Mouse (Mus musculus) hindbrain, embryonic 12.5 days (tissue): ENCODE measurements around the gene Sowaha. TPM values are rescaled to one million over a fixed set of nuclear protein-coding genes. Genes with fewer than 3 reads are reported as not detected.

Experiments used
- ATAC-seq: fragments of 200-750 bp; cut with Nextera tagmentation; 2 replicates; pipeline ENCODE4 v1.8.0; 2017; ENCODE audit warnings: moderate TSS enrichment; ENCODE audit not compliant: low FRiP score
- H3K27ac ChIP-seq: fragments of 300-500 bp; sonication (generic); 2 replicates; pipeline ENCODE4 v1.5.1; 2016; ENCODE audit warnings: mild to moderate bottlenecking
- H3K27me3 ChIP-seq: fragments of 300-500 bp; sonication (generic); 2 replicates; pipeline ENCODE4 v1.6.1; 2016; ENCODE audit warnings: mild to moderate bottlenecking
- H3K36me3 ChIP-seq: fragments of 300-500 bp; sonication (generic); 2 replicates; pipeline ENCODE4 v1.6.1; 2016; ENCODE audit warnings: mild to moderate bottlenecking
- H3K4me1 ChIP-seq: fragments of 300-500 bp; sonication (generic); 2 replicates; pipeline ENCODE4 v1.6.1; 2016
- H3K4me2 ChIP-seq: fragments of 300-500 bp; sonication (generic); replicated peaks from 2 replicates; pipeline ENCODE4 v1.6.1; 2016; ENCODE audit warnings: mild to moderate bottlenecking
- H3K4me3 ChIP-seq: fragments of 300-500 bp; sonication (generic); 2 replicates; pipeline ENCODE4 v1.5.1; 2016; ENCODE audit warnings: mild to moderate bottlenecking
- H3K9ac ChIP-seq: fragments of 300-500 bp; sonication (generic); 2 replicates; pipeline ENCODE4 v1.6.1; 2016; ENCODE audit warnings: mild to moderate bottlenecking, moderate library complexity
- H3K9me3 ChIP-seq: fragments of 300-500 bp; sonication (generic); replicated peaks from 2 replicates; pipeline ENCODE4 v1.6.1; 2016; ENCODE audit warnings: mild to moderate bottlenecking
- WGBS: fragments of 180-500 bp; shearing (Covaris S2); methylation state at CpG from one replicate; pipeline ENCODE4 v1.1.7; 2016; 5-methylcytosine and 5-hydroxymethylcytosine counted together
- polyA plus RNA-seq: library from polyadenylated mRNA; unstranded; fragments of >200 nt; fragmentation: Nextera tagmentation; extraction: Ambion mirVana; gene quantifications from 2 replicates; pipeline ENCODE4 v1.2.1, GENCODE M21; 2016

Sowaha gene
- polyA plus RNA-seq, 1 experiment from 2014 or later = 0.84 TPM

GRCm38 (mm10) chr11:53500569-53500968 lies 20.5 kb upstream of the Sowaha start:
- no peak overlapping the region for H3K9ac ChIP-seq
- ATAC-seq = no peak
- H3K4me1 ChIP-seq = peaks cover 10% of the 10 kb centered on the region
- H3K4me2 ChIP-seq = no peak overlapping the region
- no peaks in the 10 kb centered on the region for H3K36me3 ChIP-seq
- H3K4me3 ChIP-seq = no peak overlapping the region
- no peak overlapping the region for H3K27ac ChIP-seq
- WGBS = 11% methylated on average over 11 of the region's 11 CpGs
- peaks cover 69% of the 10 kb centered on the region for H3K27me3 ChIP-seq
- H3K9me3 ChIP-seq = no peaks in the 10 kb centered on the region

GRCm38 (mm10) chr11:53496946-53497345 lies 16.9 kb upstream of the Sowaha start:
- Histone ChIP-seq H3K4me3 (no peak overlapping the region), H3K27ac (no peak overlapping the region), H3K9ac (no peak overlapping the region), H3K36me3 (no peaks in the 10 kb centered on the region), H3K4me2 (no peak overlapping the region), H3K9me3 (no peaks in the 10 kb centered on the region), H3K4me1 (peaks cover 22% of the 10 kb centered on the region), H3K27me3 (peaks cover 54% of the 10 kb centered on the region)
- WGBS = 81% methylated on average over 6 of the region's 6 CpGs
- no peak for ATAC-seq

GRCm38 (mm10) chr11:53495417-53495816 lies 15.3 kb upstream of the Sowaha start:
- Histone ChIP-seq H3K27me3 (peaks cover 46% of the 10 kb centered on the region), H3K9ac (no peak overlapping the region), H3K9me3 (no peaks in the 10 kb centered on the region), H3K27ac (peak overlapping the region; percentile 52), H3K4me1 (peaks cover 23% of the 10 kb centered on the region), H3K4me3 (no peak overlapping the region), H3K36me3 (no peaks in the 10 kb centered on the region), H3K4me2 (no peak overlapping the region; the same call in 1 of the 2 replicates)
- no peak for ATAC-seq
- 17% methylated on average over 6 of the region's 6 CpGs for WGBS

- no peak for ATAC-seq
- no peaks in the 10 kb centered on the region for H3K36me3 ChIP-seq
- H3K27me3 ChIP-seq = peaks cover 35% of the 10 kb centered on the region
- 14% methylated on average over 3 of the region's 3 CpGs for WGBS
- H3K4me2 ChIP-seq = no peak overlapping the region
- H3K4me3 ChIP-seq = no peak overlapping the region
- no peak overlapping the region for H3K9ac ChIP-seq
- H3K4me1 ChIP-seq = peaks cover 23% of the 10 kb centered on the region
- no peaks in the 10 kb centered on the region for H3K9me3 ChIP-seq
- H3K27ac ChIP-seq = no peak overlapping the region
These were observed 13.3 kb upstream of the Sowaha start for GRCm38 (mm10) chr11:53493243-53493955.

GRCm38 (mm10) chr11:53491954-53492401 lies 11.9 kb upstream of the Sowaha start:
- H3K4me3 ChIP-seq = no peak overlapping the region
- no peaks in the 10 kb centered on the region for H3K36me3 ChIP-seq
- H3K4me1 ChIP-seq = peaks cover 27% of the 10 kb centered on the region
- 0 out of 2 replicates have a peak overlapping the region, but pooled peaks have one; percentile 41 for H3K27ac ChIP-seq
- ATAC-seq = peak; percentile 70
- 4% methylated on average over 8 of the region's 8 CpGs for WGBS
- H3K4me2 ChIP-seq = no peak overlapping the region
- H3K27me3 ChIP-seq = peaks cover 35% of the 10 kb centered on the region
- no peaks in the 10 kb centered on the region for H3K9me3 ChIP-seq
- H3K9ac ChIP-seq = no peak overlapping the region

- WGBS = 60% methylated on average over 9 of the region's 9 CpGs
These were observed 9.3 kb upstream of the Sowaha start for GRCm38 (mm10) chr11:53489421-53489820.

GRCm38 (mm10) chr11:53489007-53489406 lies 8.9 kb upstream of the Sowaha start:
- no peak overlapping the region for H3K4me2 ChIP-seq
- H3K9ac ChIP-seq = no peak overlapping the region
- no peak overlapping the region for H3K27ac ChIP-seq
- 95% methylated on average over 5 of the region's 5 CpGs for WGBS
- no peaks in the 10 kb centered on the region for H3K36me3 ChIP-seq
- peaks cover 46% of the 10 kb centered on the region for H3K27me3 ChIP-seq
- H3K4me1 ChIP-seq = peaks cover 31% of the 10 kb centered on the region
- no peak for ATAC-seq
- no peaks in the 10 kb centered on the region for H3K9me3 ChIP-seq
- no peak overlapping the region for H3K4me3 ChIP-seq

More at GRCm38 (mm10) chr11:53489421-53489820, 9.3 kb upstream of the Sowaha start:
- H3K36me3 ChIP-seq = no peaks in the 10 kb centered on the region
- H3K27ac ChIP-seq = no peak overlapping the region
- peaks cover 45% of the 10 kb centered on the region for H3K27me3 ChIP-seq
- no peak for ATAC-seq
- no peak overlapping the region for H3K9ac ChIP-seq
- H3K4me3 ChIP-seq = no peak overlapping the region
- no peaks in the 10 kb centered on the region for H3K9me3 ChIP-seq
- peaks cover 31% of the 10 kb centered on the region for H3K4me1 ChIP-seq
- no peak overlapping the region for H3K4me2 ChIP-seq

GRCm38 (mm10) chr11:53486822-53487594 lies 6.9 kb upstream of the Sowaha start:
- 12% methylated on average over 27 of the region's 27 CpGs for WGBS
- H3K9me3 ChIP-seq = no peaks in the 10 kb centered on the region
- peak overlapping the region; percentile 14 for H3K4me3 ChIP-seq
- H3K27ac ChIP-seq = no peak overlapping the region
- peaks cover 58% of the 10 kb centered on the region for H3K27me3 ChIP-seq
- H3K4me1 ChIP-seq = peaks cover 18% of the 10 kb centered on the region
- H3K4me2 ChIP-seq = peak overlapping the region; percentile 37
- no peaks in the 10 kb centered on the region for H3K36me3 ChIP-seq
- no peak overlapping the region for H3K9ac ChIP-seq
- peak; percentile 43; the same call in 1 of the 2 replicates for ATAC-seq

- no peak overlapping the region for H3K4me2 ChIP-seq
- H3K27ac ChIP-seq = no peak overlapping the region
- peaks cover 64% of the 10 kb centered on the region for H3K27me3 ChIP-seq
- H3K4me3 ChIP-seq = no peak overlapping the region
- H3K9ac ChIP-seq = no peak overlapping the region
- no peaks in the 10 kb centered on the region for H3K36me3 ChIP-seq
- no peak for ATAC-seq
- H3K9me3 ChIP-seq = no peaks in the 10 kb centered on the region
- WGBS = 73% methylated on average over 3 of the region's 3 CpGs
- H3K4me1 ChIP-seq = peaks cover 13% of the 10 kb centered on the region
These were observed 6.3 kb upstream of the Sowaha start for GRCm38 (mm10) chr11:53486351-53486750.

- Histone ChIP-seq H3K4me3 (no peak overlapping the region), H3K9me3 (no peaks in the 10 kb centered on the region), H3K27ac (no peak overlapping the region), H3K4me1 (peaks cover 13% of the 10 kb centered on the region), H3K36me3 (no peaks in the 10 kb centered on the region), H3K4me2 (no peak overlapping the region), H3K27me3 (peaks cover 69% of the 10 kb centered on the region), H3K9ac (no peak overlapping the region)
- ATAC-seq = no peak
- 49% methylated on average over 3 of the region's 3 CpGs for WGBS
These were observed 5.6 kb upstream of the Sowaha start for GRCm38 (mm10) chr11:53485719-53486118.

GRCm38 (mm10) chr11:53483159-53483891 lies 3.3 kb upstream of the Sowaha start:
- Histone ChIP-seq H3K4me2 (no peak overlapping the region), H3K4me1 (peaks cover 29% of the 10 kb centered on the region), H3K4me3 (no peak overlapping the region), H3K9ac (no peak overlapping the region), H3K9me3 (peaks cover 4% of the 10 kb centered on the region), H3K27me3 (peaks cover 81% of the 10 kb centered on the region), H3K36me3 (no peaks in the 10 kb centered on the region), H3K27ac (no peak overlapping the region)
- 76% methylated on average over 9 of the region's 9 CpGs for WGBS
- no peak for ATAC-seq

- Histone ChIP-seq H3K4me2 (no peak overlapping the region), H3K36me3 (no peaks in the 10 kb centered on the region), H3K4me1 (peaks cover 17% of the 10 kb centered on the region), H3K27me3 (peaks cover 74% of the 10 kb centered on the region), H3K9ac (no peak overlapping the region), H3K27ac (no peak overlapping the region), H3K4me3 (no peak overlapping the region), H3K9me3 (peaks cover 4% of the 10 kb centered on the region)
- WGBS = 68% methylated on average over 4 of the region's 4 CpGs
- no peak for ATAC-seq
These were observed 1.1 kb upstream of the Sowaha start for GRCm38 (mm10) chr11:53481088-53481730.
